Mouse (Mus musculus): ENCODE data around the gene Gapdh. TPM values are rescaled to one million over a fixed set of nuclear protein-coding genes. Genes with fewer than 3 reads are reported as not detected.
A peak's percentile ranks its signal among the peaks of the same experiment; 100 is the strongest.
"Not testable (repeated sequence)": the region's sequence is repeated elsewhere in the genome, so short reads cannot be mapped to it uniquely, and the experiment has no call there.

Gene Gapdh
- total and polyA plus RNA-seq, 2 experiments from 2014 or later, result 4,065 to 6,647 TPM

DNA sequence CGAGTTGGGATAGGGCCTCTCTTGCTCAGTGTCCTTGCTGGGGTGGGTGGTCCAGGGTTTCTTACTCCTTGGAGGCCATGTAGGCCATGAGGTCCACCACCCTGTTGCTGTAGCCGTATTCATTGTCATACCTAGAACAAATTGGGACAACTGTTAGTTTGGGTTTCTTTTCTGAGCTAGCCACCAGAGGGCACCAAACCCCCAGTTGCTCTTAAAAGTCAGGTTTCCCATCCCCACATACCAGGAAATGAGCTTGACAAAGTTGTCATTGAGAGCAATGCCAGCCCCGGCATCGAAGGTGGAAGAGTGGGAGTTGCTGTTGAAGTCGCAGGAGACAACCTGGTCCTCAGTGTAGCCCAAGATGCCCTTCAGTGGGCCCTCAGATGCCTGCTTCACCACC lies 4.3 kb downstream of the Gapdh start:
- peak; percentile 59 for TF ChIP-seq CTCF (IDR thresholded peaks at IDR 0.05; ENCODE audit: low read depth)
- peak; percentile 68 for DNase-seq (ENCODE audit: low spot score)
- ATAC-seq (ENCODE audit: insufficient read depth, low read depth); H3K9me3 ChIP-seq (replicated peaks; ENCODE audit: control insufficient read depth, low read length); H3K4me3 ChIP-seq (ENCODE audit: low read depth, low read length); H3K27me3 ChIP-seq (ENCODE audit: control insufficient read depth, insufficient read depth, low read length); H3K9ac ChIP-seq (replicated peaks; ENCODE audit: low read depth, low read length): not testable (repeated sequence)
- peak overlapping the region; percentile 80 for H3K27ac ChIP-seq (ENCODE audit: low read depth)
- H3K36me3 ChIP-seq (replicated peaks; ENCODE audit: control insufficient read depth, insufficient read depth, low read length), result peaks cover 54% of the 10 kb centered on the region
- H3K4me2 ChIP-seq (ENCODE audit: low read depth, low read length), result peak overlapping the region; percentile 78; the same call in 1 of the 2 replicates
- WGBS, result 6% methylated on average over 3 of the region's 5 CpGs
- H3K4me1 ChIP-seq (ENCODE audit: control insufficient read depth, insufficient read depth), result peaks cover 21% of the 10 kb centered on the region

- Histone ChIP-seq H3K9ac (replicated peaks; ENCODE audit: low read depth, low read length) (no peak overlapping the region), H3K27ac (ENCODE audit: low read depth) (peak overlapping the region; percentile 80), H3K9me3 (replicated peaks; ENCODE audit: control insufficient read depth, low read length) (no peaks in the 10 kb centered on the region), H3K4me3 (ENCODE audit: low read depth, low read length) (no peak overlapping the region), H3K4me1 (ENCODE audit: control insufficient read depth, insufficient read depth) (peaks cover 18% of the 10 kb centered on the region), H3K36me3 (replicated peaks; ENCODE audit: control insufficient read depth, insufficient read depth, low read length) (peaks cover 60% of the 10 kb centered on the region), H3K27me3 (ENCODE audit: control insufficient read depth, insufficient read depth, low read length) (no peaks in the 10 kb centered on the region), H3K4me2 (ENCODE audit: low read depth, low read length) (0 out of 2 replicates have a peak overlapping the region, but pooled peaks have one; percentile 78)
- peak; percentile 4; the same call in 1 of the 2 replicates for TF ChIP-seq EP300 (IDR thresholded peaks at IDR 0.05; ENCODE audit: low read depth)
- no peak for TF ChIP-seq CTCF (IDR thresholded peaks at IDR 0.05; ENCODE audit: low read depth)
- peak; percentile 27 for ATAC-seq (ENCODE audit: insufficient read depth, low read depth)
- WGBS, result 11% methylated on average over 22 of the region's 22 CpGs
- peak; percentile 85 for DNase-seq (ENCODE audit: low spot score)
Measured at GRCm38 (mm10) chr6:125160854-125161760, 5.2 kb downstream of the Gapdh start.

GRCm38 (mm10) chr6:125160558-125160853 lies 5.8 kb downstream of the Gapdh start:
- no peak for ATAC-seq (ENCODE audit: insufficient read depth, low read depth)
- Histone ChIP-seq H3K4me2 (ENCODE audit: low read depth, low read length) (no peak overlapping the region), H3K9me3 (replicated peaks; ENCODE audit: control insufficient read depth, low read length) (no peaks in the 10 kb centered on the region), H3K4me3 (ENCODE audit: low read depth, low read length) (no peak overlapping the region), H3K27me3 (ENCODE audit: control insufficient read depth, insufficient read depth, low read length) (no peaks in the 10 kb centered on the region), H3K27ac (ENCODE audit: low read depth) (peak overlapping the region; percentile 80), H3K4me1 (ENCODE audit: control insufficient read depth, insufficient read depth) (peaks cover 18% of the 10 kb centered on the region), H3K36me3 (replicated peaks; ENCODE audit: control insufficient read depth, insufficient read depth, low read length) (peaks cover 61% of the 10 kb centered on the region), H3K9ac (replicated peaks; ENCODE audit: low read depth, low read length) (no peak overlapping the region)
- WGBS, result 37% methylated on average over 10 of the region's 10 CpGs
- no peak for TF ChIP-seq CTCF (IDR thresholded peaks at IDR 0.05; ENCODE audit: low read depth)
- TF ChIP-seq EP300 (IDR thresholded peaks at IDR 0.05; ENCODE audit: low read depth), result 0 out of 2 replicates have a peak, but pooled peaks have one; percentile 33
- DNase-seq (ENCODE audit: low spot score), result no peak

- Histone ChIP-seq H3K27ac (ENCODE audit: low read depth) (peak overlapping the region; percentile 80; the same call in 1 of the 2 replicates), H3K4me1 (ENCODE audit: control insufficient read depth, insufficient read depth) (peaks cover 18% of the 10 kb centered on the region), H3K9ac (replicated peaks; ENCODE audit: low read depth, low read length) (no peak overlapping the region), H3K9me3 (replicated peaks; ENCODE audit: control insufficient read depth, low read length) (no peaks in the 10 kb centered on the region), H3K36me3 (replicated peaks; ENCODE audit: control insufficient read depth, insufficient read depth, low read length) (peaks cover 66% of the 10 kb centered on the region), H3K27me3 (ENCODE audit: control insufficient read depth, insufficient read depth, low read length) (no peaks in the 10 kb centered on the region), H3K4me2 (ENCODE audit: low read depth, low read length) (no peak overlapping the region), H3K4me3 (ENCODE audit: low read depth, low read length) (no peak overlapping the region)
- no peak for DNase-seq (ENCODE audit: low spot score)
- TF ChIP-seq CTCF (IDR thresholded peaks at IDR 0.05; ENCODE audit: low read depth) (no peak), EP300 (IDR thresholded peaks at IDR 0.05; ENCODE audit: low read depth) (no peak)
- whole genome bisulfite sequencing, result 69% methylated on average over 7 of the region's 7 CpGs
- no peak for ATAC-seq (ENCODE audit: insufficient read depth, low read depth)
Measured at GRCm38 (mm10) chr6:125159773-125160557, 6.3 kb downstream of the Gapdh start.

DNA sequence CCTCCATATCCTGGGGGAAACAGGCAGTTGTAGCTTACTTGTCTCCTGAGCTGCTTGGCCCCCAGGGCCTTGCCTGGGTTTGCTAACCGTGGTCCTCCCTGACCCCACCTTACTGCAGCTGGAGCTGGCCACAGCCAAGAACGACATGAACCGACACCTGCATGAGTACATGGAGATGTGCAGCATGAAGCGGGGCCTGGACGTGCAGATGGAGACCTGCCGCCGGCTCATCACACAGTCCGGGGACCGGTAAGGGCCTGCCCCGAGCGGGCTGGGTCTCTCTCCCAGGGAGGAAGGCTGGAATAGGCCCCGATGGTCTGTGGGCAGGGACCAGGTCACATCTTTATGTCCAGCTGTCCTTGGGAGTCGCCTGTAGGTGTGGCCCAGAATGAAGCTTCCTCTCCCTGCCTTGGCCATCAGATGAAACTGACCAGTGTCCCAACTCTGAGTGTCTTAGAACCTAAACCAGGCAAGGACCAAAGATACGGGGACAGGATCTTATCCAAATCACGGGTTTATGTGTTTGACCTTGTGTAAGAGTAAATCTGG lies 7.2 kb downstream of the Gapdh start:
- TF ChIP-seq CTCF (IDR thresholded peaks at IDR 0.05; ENCODE audit: low read depth), result no peak
- TF ChIP-seq EP300 (IDR thresholded peaks at IDR 0.05; ENCODE audit: low read depth), result no peak
- H3K9me3 ChIP-seq (replicated peaks; ENCODE audit: control insufficient read depth, low read length), result no peaks in the 10 kb centered on the region
- DNase-seq (ENCODE audit: low spot score) (no peak), ATAC-seq (ENCODE audit: insufficient read depth, low read depth) (no peak)
- peaks cover 69% of the 10 kb centered on the region for H3K36me3 ChIP-seq (replicated peaks; ENCODE audit: control insufficient read depth, insufficient read depth, low read length)
- H3K4me3 ChIP-seq (ENCODE audit: low read depth, low read length), result no peak overlapping the region
- no peak overlapping the region for H3K4me2 ChIP-seq (ENCODE audit: low read depth, low read length)
- no peak overlapping the region for H3K27ac ChIP-seq (ENCODE audit: low read depth)
- peaks cover 16% of the 10 kb centered on the region for H3K4me1 ChIP-seq (ENCODE audit: control insufficient read depth, insufficient read depth)
- no peaks in the 10 kb centered on the region for H3K27me3 ChIP-seq (ENCODE audit: control insufficient read depth, insufficient read depth, low read length)
- H3K9ac ChIP-seq (replicated peaks; ENCODE audit: low read depth, low read length), result no peak overlapping the region
- WGBS, result 83% methylated on average over 15 of the region's 15 CpGs
